Mouse (Mus musculus) embryonic fibroblast, embryonic 13.5 days (primary cell): ENCODE measurements around the gene D3Ertd254e.

ENCODE experiments used
- CTCF ChIP-seq: IDR thresholded peaks from 2 replicates; pipeline ENCODE4 v1.5.1; 2011; ENCODE audit warnings: mild to moderate bottlenecking, control low read depth, low read length, moderate library complexity, borderline replicate concordance; ENCODE audit not compliant: insufficient read depth
- POLR2A ChIP-seq: IDR thresholded peaks from 2 replicates; pipeline ENCODE4 v1.6.1; 2011; ENCODE audit warnings: low read depth, mild to moderate bottlenecking, control low read depth, low read length, moderate library complexity

- TF ChIP-seq CTCF: no peak
- TF ChIP-seq POLR2A: no peak
Observed at GRCm38 (mm10) chr3:36210939-36211338, 60.1 kb downstream of the D3Ertd254e start.
